Comparison of ENCODE assay signal across 21 mouse cellular contexts in genomic region chr4:64000788-64001187, GRCm38 (mm10). TPM values are rescaled to one million over a fixed set of nuclear protein-coding genes. Genes with fewer than 3 reads are reported as not detected.
"Had no signal": no experiment of that assay in that cellular context is flagged by ENCODE, and none has a peak within 500 bp of the region (broad histone marks: within the 10 kb centered on the region; RNA-seq: fewer than 3 reads in every experiment).

No protein-coding gene starts in this region.

- H3K4me2 ChIP-seq: midbrain, embryonic 12.5 days; neural tube, embryonic 13.5 days; neural tube, embryonic 15.5 days had no signal

- DNase-seq: lung, adult 2 months; lung, postnatal 14 days; lung, postnatal 4 days; midbrain, embryonic 14.5 days; retina, postnatal 1 day; right cerebral cortex, adult 18-20 months; right cerebral cortex, postnatal 25 days; right cerebral cortex, postnatal 4 days; spleen, adult 18-20 months; thymus, adult 18-20 months; thymus, postnatal 14 days; thymus, postnatal 36 days had no signal

- H3K9me3 ChIP-seq: midbrain, embryonic 10.5 days; midbrain, embryonic 12.5 days; neural tube, embryonic 13.5 days; neural tube, embryonic 15.5 days had no signal

- H3K36me3 ChIP-seq: midbrain, embryonic 10.5 days; midbrain, embryonic 12.5 days; neural tube, embryonic 13.5 days; neural tube, embryonic 15.5 days had no signal

- H3K9ac ChIP-seq: liver, embryonic 14.5 days; midbrain, embryonic 12.5 days; neural tube, embryonic 13.5 days; neural tube, embryonic 15.5 days had no signal

- H3K27me3 ChIP-seq: midbrain, embryonic 12.5 days; neural tube, embryonic 13.5 days; neural tube, embryonic 15.5 days had no signal

- H3K4me1 ChIP-seq: neural tube, embryonic 15.5 days had no signal

- ATAC-seq: lung, postnatal 0 days; midbrain, embryonic 16.5 days had no signal

- H3K27ac ChIP-seq: liver, embryonic 14.5 days; midbrain, embryonic 10.5 days; midbrain, embryonic 12.5 days; neural tube, embryonic 13.5 days; neural tube, embryonic 15.5 days had no signal

- H3K4me3 ChIP-seq: midbrain, embryonic 10.5 days; midbrain, embryonic 12.5 days; myocyte; neural tube, embryonic 13.5 days; neural tube, embryonic 15.5 days had no signal

RNA-seq across cellular contexts. Expression of gene Tnc, which starts 46.0 kb away (rescaled TPM):
- total RNA-seq: megakaryocyte-erythroid progenitor cell, adult 5-6 weeks had no signal
